ENCODE assay signal across 8 mouse cellular contexts in the genomic region with DNA sequence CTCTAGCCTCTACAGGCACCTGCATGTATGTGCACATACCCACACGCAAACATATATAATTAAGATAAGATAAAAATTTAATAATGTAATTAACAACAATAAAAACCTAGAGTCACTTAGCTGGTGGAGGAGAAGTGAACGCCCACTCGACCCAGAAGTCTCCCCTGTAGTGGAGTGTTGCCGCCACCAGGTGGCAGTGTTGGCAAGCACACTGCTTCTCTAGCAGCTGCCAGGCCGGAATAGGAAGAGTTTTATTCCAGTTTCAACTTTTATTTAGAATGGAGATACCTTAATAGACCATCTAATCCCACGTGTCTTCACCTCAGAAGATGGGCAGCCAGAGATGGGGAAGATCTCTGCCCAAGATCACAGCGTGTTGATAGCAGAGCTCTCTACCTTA. TPM values are rescaled to one million over a fixed set of nuclear protein-coding genes. Genes with fewer than 3 reads are reported as not detected.
DNase-seq lines count a peak whose midpoint lies in the region; ATAC-seq and TF ChIP-seq lines count a peak whose summit lies in the region.

No protein-coding gene starts in this region.

- H3K9me3 ChIP-seq in hindbrain, embryonic 10.5 days, result no peaks in the 10 kb centered on the region
- H3K9me3 ChIP-seq in hindbrain, embryonic 13.5 days, result no peaks in the 10 kb centered on the region
- H3K9me3 ChIP-seq in limb, embryonic 11.5 days (ENCODE audit: control insufficient read depth, low read length), result no peaks in the 10 kb centered on the region
- H3K9me3 ChIP-seq in neural tube, embryonic 14.5 days (ENCODE audit: control insufficient read depth, low read length), result no peaks in the 10 kb centered on the region

- no peak overlapping the region for H3K4me2 ChIP-seq in hindbrain, embryonic 13.5 days
- no peak overlapping the region for H3K4me2 ChIP-seq in limb, embryonic 11.5 days (ENCODE audit: low read depth, severe bottlenecking)
- no peak overlapping the region for H3K4me2 ChIP-seq in neural tube, embryonic 14.5 days (ENCODE audit: low read depth, low read length)

- WGBS in hindbrain, embryonic 10.5 days, result 3% methylated on average over 7 of the region's 7 CpGs
- 5% methylated on average over 7 of the region's 7 CpGs for WGBS in hindbrain, embryonic 13.5 days
- WGBS in kidney, adult 2 months, result 2% methylated on average over 7 of the region's 7 CpGs
- WGBS in limb, embryonic 11.5 days, result 1% methylated on average over 7 of the region's 7 CpGs
- WGBS in neural tube, embryonic 14.5 days, result 2% methylated on average over 7 of the region's 7 CpGs

- no peak overlapping the region for H3K9ac ChIP-seq in hindbrain, embryonic 13.5 days
- H3K9ac ChIP-seq in limb, embryonic 11.5 days (ENCODE audit: low read length), result no peak overlapping the region
- H3K9ac ChIP-seq in neural tube, embryonic 14.5 days (replicated peaks; ENCODE audit: low read depth, low read length), result no peak overlapping the region

- no peaks in the 10 kb centered on the region for H3K36me3 ChIP-seq in hindbrain, embryonic 10.5 days
- no peaks in the 10 kb centered on the region for H3K36me3 ChIP-seq in hindbrain, embryonic 13.5 days
- no peaks in the 10 kb centered on the region for H3K36me3 ChIP-seq in kidney, adult 2 months (ENCODE audit: control insufficient read depth, insufficient read depth, low read length)
- H3K36me3 ChIP-seq in limb, embryonic 11.5 days (ENCODE audit: control insufficient read depth, insufficient read depth, low read length), result no peaks in the 10 kb centered on the region
- H3K36me3 ChIP-seq in neural tube, embryonic 14.5 days (ENCODE audit: control insufficient read depth, insufficient read depth, low read length), result no peaks in the 10 kb centered on the region

- H3K4me1 ChIP-seq in hindbrain, embryonic 10.5 days (replicated peaks), result peaks cover 38% of the 10 kb centered on the region
- peaks cover 21% of the 10 kb centered on the region for H3K4me1 ChIP-seq in hindbrain, embryonic 13.5 days (replicated peaks)
- H3K4me1 ChIP-seq in kidney, adult 2 months (ENCODE audit: control insufficient read depth, insufficient read depth, low read length), result no peaks in the 10 kb centered on the region
- peaks cover 24% of the 10 kb centered on the region for H3K4me1 ChIP-seq in limb, embryonic 11.5 days (ENCODE audit: control insufficient read depth, insufficient read depth, low read length)
- peaks cover 14% of the 10 kb centered on the region; the same call in 1 of the 2 replicates for H3K4me1 ChIP-seq in neural tube, embryonic 14.5 days (ENCODE audit: control insufficient read depth, insufficient read depth, low read length)

- 0 out of 2 replicates have a peak overlapping the region, but pooled peaks have one; percentile 79 for H3K27ac ChIP-seq in hindbrain, embryonic 10.5 days
- no peak overlapping the region for H3K27ac ChIP-seq in hindbrain, embryonic 13.5 days
- no peak overlapping the region for H3K27ac ChIP-seq in kidney, adult 2 months (ENCODE audit: insufficient read depth, low read depth, low read length)
- H3K27ac ChIP-seq in limb, embryonic 11.5 days (replicated peaks; ENCODE audit: low read depth, low read length), result no peak overlapping the region
- no peak overlapping the region for H3K27ac ChIP-seq in neural tube, embryonic 14.5 days (ENCODE audit: low read depth, low read length)

- no peak for TF ChIP-seq POLR2A in kidney, adult 2 months (IDR thresholded peaks at IDR 0.05; ENCODE audit: low read depth, low read length)

- H3K27me3 ChIP-seq in hindbrain, embryonic 10.5 days (ENCODE audit: insufficient read depth, poor library complexity, severe bottlenecking), result peaks cover 49% of the 10 kb centered on the region
- H3K27me3 ChIP-seq in hindbrain, embryonic 13.5 days, result peaks cover 31% of the 10 kb centered on the region
- H3K27me3 ChIP-seq in kidney, adult 2 months (replicated peaks; ENCODE audit: control insufficient read depth, insufficient read depth, low read length), result no peaks in the 10 kb centered on the region; the same call in 1 of the 2 replicates
- no peaks in the 10 kb centered on the region for H3K27me3 ChIP-seq in limb, embryonic 11.5 days (ENCODE audit: control insufficient read depth, insufficient read depth, low read length)
- H3K27me3 ChIP-seq in neural tube, embryonic 14.5 days (ENCODE audit: control insufficient read depth, insufficient read depth, low read length), result no peaks in the 10 kb centered on the region

- H3K4me3 ChIP-seq in hindbrain, embryonic 10.5 days, result no peak overlapping the region
- no peak overlapping the region for H3K4me3 ChIP-seq in hindbrain, embryonic 13.5 days
- no peak overlapping the region for H3K4me3 ChIP-seq in kidney, adult 2 months (ENCODE audit: insufficient read depth, low read depth, low read length)
- H3K4me3 ChIP-seq in limb, embryonic 11.5 days (ENCODE audit: low read depth, low read length), result no peak overlapping the region
- H3K4me3 ChIP-seq in neural tube, embryonic 14.5 days (ENCODE audit: low read depth, low read length), result no peak overlapping the region

- ATAC-seq in hindbrain, embryonic 13.5 days (ENCODE audit: low FRiP score), result no peak
- no peak for ATAC-seq in limb, embryonic 11.5 days (ENCODE audit: insufficient number of reproducible peaks, low FRiP score, low TSS enrichment, low read depth)
- ATAC-seq in neural tube, embryonic 14.5 days (ENCODE audit: low read depth), result 0 out of 2 replicates have a peak, but pooled peaks have one; percentile 15

- TF ChIP-seq CTCF in kidney, adult 2 months (conservative IDR thresholded peaks at IDR 0.05; ENCODE audit: insufficient read depth, insufficient read length, low read depth, low read length), result peak; percentile 95

- peak; percentile 80 for DNase-seq in hindbrain, embryonic 10.5 days (ENCODE audit: low spot score)
- peak; percentile 40 for DNase-seq in c-Kit-negative CD71-positive TER-119-positive erythroid progenitor cells, embryonic 14.5 days (ENCODE audit: low read depth, low spot score)
- DNase-seq in frontal cortex, adult 2 months (ENCODE audit: extremely low spot score in 1 of 2, low spot score in 1 of 2), result peak; percentile 56 to 93
- DNase-seq in kidney, adult 2 months, result peak; percentile 79
- DNase-seq in limb, embryonic 11.5 days (ENCODE audit: low spot score), result peak; percentile 88
- DNase-seq in testis, postnatal 14 days (ENCODE audit: low spot score), result peak; percentile 69

RNA-seq across cellular contexts. Expression of gene Etv4, which starts 28.1 kb away (rescaled TPM):
- polyA plus RNA-seq in hindbrain, embryonic 10.5 days (2016; fragmentation: Nextera tagmentation; extraction: Ambion mirVana), result 7.6 and 8.8 TPM in 2 replicates
- polyA plus RNA-seq in hindbrain, embryonic 13.5 days (2015; fragmentation: Nextera tagmentation; extraction: Ambion mirVana), result 4.5 and 6.4 TPM in 2 replicates
- 20.7 and 21.5 TPM in 2 replicates for polyA plus RNA-seq in frontal cortex, adult 2 months (2012; rRNA removed)
- polyA plus RNA-seq in kidney, adult 2 months (2012; rRNA removed), result 1.1 and 1.3 TPM in 2 replicates
- polyA plus RNA-seq in limb, embryonic 11.5 days (2014; fragmentation: Nextera tagmentation; extraction: Ambion mirVana), result 27.6 and 29.3 TPM in 2 replicates
- 14.0 and 14.7 TPM in 2 replicates for polyA plus RNA-seq in neural tube, embryonic 14.5 days (2014; fragmentation: Nextera tagmentation; extraction: Ambion mirVana)
